Mouse (Mus musculus): Measurements from ENCODE around the gene Klk4. TPM values are rescaled to one million over a fixed set of nuclear protein-coding genes. Genes with fewer than 3 reads are reported as not detected.

Klk4 gene
- polyA plus RNA-seq (2014; fragmentation: Illumina TruSeq; extraction: RNeasy Lipid Tissue Mini Kit (QIAGEN cat#74804)): not detected

DNA sequence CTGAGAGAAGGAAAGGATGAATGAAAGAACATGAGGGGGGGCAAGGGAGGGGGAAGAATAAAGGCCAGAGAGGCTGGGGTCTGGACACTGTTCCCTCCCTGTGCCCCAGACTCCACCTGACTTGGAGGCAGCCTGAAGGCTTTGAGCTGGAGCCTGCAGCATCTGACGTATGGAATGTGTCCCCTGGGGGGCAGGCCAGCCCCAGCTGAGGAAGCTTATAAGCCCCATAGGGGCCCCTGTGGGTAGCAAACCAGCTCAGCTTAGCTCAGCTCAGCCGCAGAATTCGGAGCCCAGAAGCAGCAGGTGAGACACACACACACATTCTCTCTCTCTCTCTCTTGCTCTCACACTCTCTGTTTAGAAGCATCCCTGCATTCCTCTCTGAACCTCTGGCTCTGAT, at the start of gene Klk4:
Gene Klk4, plus strand, starts transcription at position 249 of the 400 bp plus-strand sequence.

DNA sequence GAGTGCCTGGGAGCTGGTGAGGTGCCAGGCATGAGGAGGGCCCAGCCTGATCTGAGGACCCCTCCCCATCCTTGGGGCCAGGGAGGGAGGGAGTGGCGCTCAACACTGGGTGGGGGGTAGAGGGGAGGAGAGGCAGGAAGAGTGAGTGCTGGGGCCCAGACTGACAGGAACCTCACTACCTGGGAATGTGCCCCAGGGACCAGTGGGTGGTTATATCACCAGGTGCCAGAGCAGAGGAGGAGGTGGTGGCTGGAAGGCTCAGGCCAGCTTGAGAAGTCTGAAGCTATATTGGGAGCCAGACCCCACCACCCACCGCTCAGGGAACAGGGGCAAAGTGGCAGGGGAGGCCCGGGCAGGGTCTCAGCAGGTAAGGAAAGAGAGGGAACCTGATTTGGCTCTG, 39.3 kb upstream of the Klk4 start, which contains the start of gene Klk5:
Gene Klk5, plus strand, starts transcription at position 271 of the 400 bp plus-strand sequence.

DNA sequence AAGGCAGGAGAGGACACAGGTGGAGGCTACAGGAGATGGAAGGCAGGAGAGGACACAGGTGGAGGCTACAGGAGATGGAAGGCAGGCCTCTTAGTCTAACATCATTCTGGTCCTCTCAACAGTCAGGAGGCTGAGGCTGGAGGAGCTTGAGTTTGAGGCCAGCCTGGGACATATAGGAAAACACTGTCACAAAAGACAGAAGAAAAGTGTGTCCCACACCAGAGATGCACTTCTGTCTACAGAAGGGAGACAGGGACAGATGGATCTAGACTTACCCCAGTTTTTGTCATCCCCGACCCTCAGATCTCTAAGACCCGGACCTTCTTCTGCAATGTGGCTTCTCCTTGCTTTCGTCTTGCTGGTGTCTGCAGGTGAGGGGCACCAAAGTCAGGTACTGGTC, 52.5 kb downstream of the Klk4 start, which contains the start of gene Klk15:
Gene Klk15, plus strand, starts transcription at position 301 of the 400 bp plus-strand sequence.

Other genes with a start within 250 kb of the Klk4 start
- not detected for gene Ceacam18, start 246.5 kb upstream of the Klk4 start, polyA plus RNA-seq (2014; fragmentation: Illumina TruSeq; extraction: RNeasy Lipid Tissue Mini Kit (QIAGEN cat#74804))
- gene Siglece, start 221.0 kb upstream of the Klk4 start, polyA plus RNA-seq (2014; fragmentation: Illumina TruSeq; extraction: RNeasy Lipid Tissue Mini Kit (QIAGEN cat#74804)): 0.66 TPM
- gene Ctu1, start 209.1 kb upstream of the Klk4 start, polyA plus RNA-seq (2014; fragmentation: Illumina TruSeq; extraction: RNeasy Lipid Tissue Mini Kit (QIAGEN cat#74804)): 3.2 TPM
- not detected for gene Klk14, start 190.7 kb upstream of the Klk4 start, polyA plus RNA-seq (2014; fragmentation: Illumina TruSeq; extraction: RNeasy Lipid Tissue Mini Kit (QIAGEN cat#74804))
- gene Klk13, start 168.6 kb upstream of the Klk4 start, polyA plus RNA-seq (2014; fragmentation: Illumina TruSeq; extraction: RNeasy Lipid Tissue Mini Kit (QIAGEN cat#74804)): not detected
- not detected for gene Klk12, start 112.3 kb upstream of the Klk4 start, polyA plus RNA-seq (2014; fragmentation: Illumina TruSeq; extraction: RNeasy Lipid Tissue Mini Kit (QIAGEN cat#74804))
- gene Klk11, start 106.6 kb upstream of the Klk4 start, polyA plus RNA-seq (2014; fragmentation: Illumina TruSeq; extraction: RNeasy Lipid Tissue Mini Kit (QIAGEN cat#74804)): 0.48 TPM
- not detected for gene Klk10, start 100.1 kb upstream of the Klk4 start, polyA plus RNA-seq (2014; fragmentation: Illumina TruSeq; extraction: RNeasy Lipid Tissue Mini Kit (QIAGEN cat#74804))
- not detected for gene Klk9, start 89.3 kb upstream of the Klk4 start, polyA plus RNA-seq (2014; fragmentation: Illumina TruSeq; extraction: RNeasy Lipid Tissue Mini Kit (QIAGEN cat#74804))
- not detected for gene Klk8, start 83.6 kb upstream of the Klk4 start, polyA plus RNA-seq (2014; fragmentation: Illumina TruSeq; extraction: RNeasy Lipid Tissue Mini Kit (QIAGEN cat#74804))
- gene Klk7, start 69.9 kb upstream of the Klk4 start, polyA plus RNA-seq (2014; fragmentation: Illumina TruSeq; extraction: RNeasy Lipid Tissue Mini Kit (QIAGEN cat#74804)): not detected
- not detected for gene Klk6, start 56.7 kb upstream of the Klk4 start, polyA plus RNA-seq (2014; fragmentation: Illumina TruSeq; extraction: RNeasy Lipid Tissue Mini Kit (QIAGEN cat#74804))
- gene Klk5, start 39.2 kb upstream of the Klk4 start, polyA plus RNA-seq (2014; fragmentation: Illumina TruSeq; extraction: RNeasy Lipid Tissue Mini Kit (QIAGEN cat#74804)): not detected
- not detected for gene Klk15, start 52.6 kb downstream of the Klk4 start, polyA plus RNA-seq (2014; fragmentation: Illumina TruSeq; extraction: RNeasy Lipid Tissue Mini Kit (QIAGEN cat#74804))
- not detected for gene Klk1b8, start 69.5 kb downstream of the Klk4 start, polyA plus RNA-seq (2014; fragmentation: Illumina TruSeq; extraction: RNeasy Lipid Tissue Mini Kit (QIAGEN cat#74804))
- not detected for gene Klk1b1, start 85.6 kb downstream of the Klk4 start, polyA plus RNA-seq (2014; fragmentation: Illumina TruSeq; extraction: RNeasy Lipid Tissue Mini Kit (QIAGEN cat#74804))
- not detected for gene Klk1b9, start 94.9 kb downstream of the Klk4 start, polyA plus RNA-seq (2014; fragmentation: Illumina TruSeq; extraction: RNeasy Lipid Tissue Mini Kit (QIAGEN cat#74804))
- not detected for gene Klk1b11, start 114.7 kb downstream of the Klk4 start, polyA plus RNA-seq (2014; fragmentation: Illumina TruSeq; extraction: RNeasy Lipid Tissue Mini Kit (QIAGEN cat#74804))
- not detected for gene Klk1b26, start 131.0 kb downstream of the Klk4 start, polyA plus RNA-seq (2014; fragmentation: Illumina TruSeq; extraction: RNeasy Lipid Tissue Mini Kit (QIAGEN cat#74804))
- gene Klk1b27, start 171.1 kb downstream of the Klk4 start, polyA plus RNA-seq (2014; fragmentation: Illumina TruSeq; extraction: RNeasy Lipid Tissue Mini Kit (QIAGEN cat#74804)): not detected
- gene Klk1b21, start 221.2 kb downstream of the Klk4 start, polyA plus RNA-seq (2014; fragmentation: Illumina TruSeq; extraction: RNeasy Lipid Tissue Mini Kit (QIAGEN cat#74804)): 0.60 TPM
- not detected for gene Klk1b22, start 231.5 kb downstream of the Klk4 start, polyA plus RNA-seq (2014; fragmentation: Illumina TruSeq; extraction: RNeasy Lipid Tissue Mini Kit (QIAGEN cat#74804))